Mouse (Mus musculus) forebrain, embryonic 10.5 days (tissue): Measurements from ENCODE around the gene Aplp2. TPM values are rescaled to one million over a fixed set of nuclear protein-coding genes. Genes with fewer than 3 reads are reported as not detected.

Experiments
- DNase-seq: peaks from one replicate; pipeline ENCODE4 v3.0.0-alpha.2; 2017; ENCODE audit warnings: low spot score; ENCODE audit errors: extremely low spot score
- H3K27ac ChIP-seq: fragments of 300-500 bp; sonication (generic); 2 replicates; pipeline ENCODE4 v1.5.1; 2016; ENCODE audit warnings: mild to moderate bottlenecking
- H3K27me3 ChIP-seq: fragments of 300-500 bp; sonication (generic); 2 replicates; pipeline ENCODE4 v1.6.1; 2016; ENCODE audit warnings: mild to moderate bottlenecking; ENCODE audit not compliant: poor library complexity, severe bottlenecking
- H3K36me3 ChIP-seq: fragments of 300-500 bp; sonication (generic); replicated peaks from 2 replicates; pipeline ENCODE4 v1.6.1; 2016; ENCODE audit warnings: mild to moderate bottlenecking, moderate library complexity
- H3K4me1 ChIP-seq: fragments of 300-500 bp; sonication (generic); 2 replicates; pipeline ENCODE4 v1.6.1; 2016
- H3K4me3 ChIP-seq: fragments of 300-500 bp; sonication (generic); 2 replicates; pipeline ENCODE4 v1.5.1; 2016; ENCODE audit warnings: mild to moderate bottlenecking, moderate library complexity
- H3K9me3 ChIP-seq: fragments of 300-500 bp; sonication (generic); 2 replicates; pipeline ENCODE4 v1.6.1; 2016; ENCODE audit warnings: mild to moderate bottlenecking, moderate library complexity
- WGBS: fragments of 180-500 bp; shearing (Covaris S2); methylation state at CpG from one replicate; pipeline ENCODE4 v1.1.7; 2016; 5-methylcytosine and 5-hydroxymethylcytosine counted together
- polyA plus RNA-seq: library from polyadenylated mRNA; unstranded; fragments of >200 nt; fragmentation: Nextera tagmentation; extraction: Ambion mirVana; gene quantifications from 2 replicates; pipeline ENCODE4 v1.2.1, GENCODE M21; 2016

Aplp2 gene
- polyA plus RNA-seq, 1 experiment from 2014 or later, result 206 TPM

GRCm38 (mm10) chr9:31243306-31243938 lies 31.8 kb upstream of the Aplp2 start:
- 82% methylated on average over 18 of the region's 18 CpGs for WGBS
- no peak overlapping the region for H3K27ac ChIP-seq
- H3K4me1 ChIP-seq, result no peaks in the 10 kb centered on the region
- H3K27me3 ChIP-seq, result no peaks in the 10 kb centered on the region
- no peaks in the 10 kb centered on the region for H3K36me3 ChIP-seq
- no peak for DNase-seq
- H3K4me3 ChIP-seq, result no peak overlapping the region
- no peaks in the 10 kb centered on the region; the same call in 1 of the 2 replicates for H3K9me3 ChIP-seq

GRCm38 (mm10) chr9:31241208-31241699 lies 29.6 kb upstream of the Aplp2 start:
- WGBS, result 85% methylated on average over 7 of the region's 7 CpGs
- DNase-seq, result no peak
- Histone ChIP-seq H3K27me3 (no peaks in the 10 kb centered on the region), H3K27ac (no peak overlapping the region), H3K4me1 (no peaks in the 10 kb centered on the region), H3K36me3 (no peaks in the 10 kb centered on the region), H3K9me3 (no peaks in the 10 kb centered on the region; the same call in 1 of the 2 replicates), H3K4me3 (no peak overlapping the region)

- H3K4me3 ChIP-seq, result no peak overlapping the region
- WGBS, result 89% methylated on average over 8 of the region's 8 CpGs
Observed at GRCm38 (mm10) chr9:31240522-31241207, 29.1 kb upstream of the Aplp2 start.

GRCm38 (mm10) chr9:31239551-31239950 lies 27.9 kb upstream of the Aplp2 start:
- Histone ChIP-seq H3K36me3 (no peaks in the 10 kb centered on the region), H3K4me1 (no peaks in the 10 kb centered on the region), H3K27me3 (no peaks in the 10 kb centered on the region), H3K9me3 (no peaks in the 10 kb centered on the region; the same call in 1 of the 2 replicates), H3K27ac (no peak overlapping the region), H3K4me3 (no peak overlapping the region)
- no peak for DNase-seq
- 87% methylated on average over 2 of the region's 2 CpGs for WGBS

More at GRCm38 (mm10) chr9:31240522-31241207, 29.1 kb upstream of the Aplp2 start:
- Histone ChIP-seq H3K36me3 (no peaks in the 10 kb centered on the region), H3K27ac (no peak overlapping the region), H3K27me3 (no peaks in the 10 kb centered on the region), H3K9me3 (no peaks in the 10 kb centered on the region; the same call in 1 of the 2 replicates), H3K4me1 (no peaks in the 10 kb centered on the region)
- no peak for DNase-seq

- no peaks in the 10 kb centered on the region for H3K4me1 ChIP-seq
- H3K9me3 ChIP-seq, result no peaks in the 10 kb centered on the region; the same call in 1 of the 2 replicates
- H3K27ac ChIP-seq, result no peak overlapping the region
- H3K27me3 ChIP-seq, result no peaks in the 10 kb centered on the region
- H3K36me3 ChIP-seq, result no peaks in the 10 kb centered on the region
- DNase-seq, result no peak
- H3K4me3 ChIP-seq, result no peak overlapping the region
- WGBS, result 87% methylated on average over 2 of the region's 2 CpGs
Observed at GRCm38 (mm10) chr9:31238526-31238925, 26.9 kb upstream of the Aplp2 start.

- 76% methylated on average over 5 of the region's 5 CpGs for WGBS
- Histone ChIP-seq H3K36me3 (no peaks in the 10 kb centered on the region), H3K9me3 (no peaks in the 10 kb centered on the region; the same call in 1 of the 2 replicates), H3K4me3 (no peak overlapping the region), H3K27me3 (no peaks in the 10 kb centered on the region), H3K27ac (no peak overlapping the region), H3K4me1 (peaks cover 10% of the 10 kb centered on the region)
- no peak for DNase-seq
Observed at GRCm38 (mm10) chr9:31236079-31236478, 24.5 kb upstream of the Aplp2 start.

- H3K27ac ChIP-seq, result no peak overlapping the region
- WGBS, result 87% methylated on average over 9 of the region's 9 CpGs
- no peaks in the 10 kb centered on the region for H3K27me3 ChIP-seq
- no peak overlapping the region for H3K4me3 ChIP-seq
- H3K4me1 ChIP-seq, result peaks cover 10% of the 10 kb centered on the region
- DNase-seq, result no peak
- H3K36me3 ChIP-seq, result no peaks in the 10 kb centered on the region
- no peaks in the 10 kb centered on the region; the same call in 1 of the 2 replicates for H3K9me3 ChIP-seq
Observed at GRCm38 (mm10) chr9:31235489-31235888, 23.9 kb upstream of the Aplp2 start.

- Histone ChIP-seq H3K4me1 (peaks cover 10% of the 10 kb centered on the region), H3K27me3 (no peaks in the 10 kb centered on the region), H3K9me3 (no peaks in the 10 kb centered on the region; the same call in 1 of the 2 replicates), H3K4me3 (no peak overlapping the region), H3K36me3 (no peaks in the 10 kb centered on the region), H3K27ac (no peak overlapping the region)
- WGBS, result 85% methylated on average over 4 of the region's 4 CpGs
- no peak for DNase-seq
Observed at GRCm38 (mm10) chr9:31235030-31235429, 23.4 kb upstream of the Aplp2 start.

GRCm38 (mm10) chr9:31226541-31226940 lies 14.9 kb upstream of the Aplp2 start:
- 93% methylated on average over 8 of the region's 8 CpGs for WGBS
- no peak overlapping the region for H3K27ac ChIP-seq
- no peak for DNase-seq

GRCm38 (mm10) chr9:31225808-31226207 lies 14.2 kb upstream of the Aplp2 start:
- H3K4me1 ChIP-seq, result peaks cover 6% of the 10 kb centered on the region; the same call in 1 of the 2 replicates
- no peaks in the 10 kb centered on the region for H3K36me3 ChIP-seq
- H3K9me3 ChIP-seq, result no peaks in the 10 kb centered on the region
- H3K27me3 ChIP-seq, result no peaks in the 10 kb centered on the region
- 88% methylated on average over 11 of the region's 11 CpGs for WGBS
- DNase-seq, result no peak
- no peak overlapping the region for H3K4me3 ChIP-seq
- H3K27ac ChIP-seq, result no peak overlapping the region

More at GRCm38 (mm10) chr9:31226541-31226940, 14.9 kb upstream of the Aplp2 start:
- Histone ChIP-seq H3K4me3 (no peak overlapping the region), H3K36me3 (no peaks in the 10 kb centered on the region), H3K9me3 (no peaks in the 10 kb centered on the region), H3K4me1 (peaks cover 3% of the 10 kb centered on the region), H3K27me3 (no peaks in the 10 kb centered on the region)

- Histone ChIP-seq H3K36me3 (no peaks in the 10 kb centered on the region), H3K27me3 (no peaks in the 10 kb centered on the region), H3K9me3 (no peaks in the 10 kb centered on the region), H3K4me1 (peaks cover 6% of the 10 kb centered on the region; the same call in 1 of the 2 replicates), H3K27ac (no peak overlapping the region), H3K4me3 (no peak overlapping the region)
- 84% methylated on average over 4 of the region's 4 CpGs for WGBS
- DNase-seq, result no peak
Observed at GRCm38 (mm10) chr9:31223475-31223874, 11.9 kb upstream of the Aplp2 start.

GRCm38 (mm10) chr9:31221170-31221569 lies 9.6 kb upstream of the Aplp2 start:
- no peak for DNase-seq
- no peaks in the 10 kb centered on the region for H3K36me3 ChIP-seq
- no peaks in the 10 kb centered on the region for H3K9me3 ChIP-seq
- H3K4me3 ChIP-seq, result no peak overlapping the region
- H3K27me3 ChIP-seq, result no peaks in the 10 kb centered on the region
- peaks cover 6% of the 10 kb centered on the region; the same call in 1 of the 2 replicates for H3K4me1 ChIP-seq
- H3K27ac ChIP-seq, result no peak overlapping the region
- WGBS, result 33% methylated on average over 10 of the region's 10 CpGs
